Mouse (Mus musculus) gastrocnemius, adult 2 months (tissue): ENCODE results near the gene Atxn7. TPM values are rescaled to one million over a fixed set of nuclear protein-coding genes. Genes with fewer than 3 reads are reported as not detected.
"Not testable (repeated sequence)": the region's sequence is repeated elsewhere in the genome, so short reads cannot be mapped to it uniquely, and the experiment has no call there.

Experiments
- DNase-seq: peaks from one replicate; pipeline ENCODE4 v3.0.0; 2022
- H3K27ac ChIP-seq: fragments of 200-600 bp; 2 replicates; pipeline ENCODE4 v1.8.1; 2022; ENCODE audit warnings: mild to moderate bottlenecking
- H3K4me3 ChIP-seq: fragments of 200-600 bp; 2 replicates; pipeline ENCODE4 v1.8.1; 2022; ENCODE audit warnings: mild to moderate bottlenecking, moderate library complexity
- CTCF ChIP-seq: fragments of 200-600 bp; IDR thresholded peaks from 2 replicates; pipeline ENCODE4 v1.8.1; 2022; ENCODE audit warnings: antibody characterized with exemption, mild to moderate bottlenecking, moderate library complexity
- intact Hi-C: fragments of 180-260 bp; cut with DNase I; formaldehyde crosslinking; loops from one replicate; pipeline ENCODE4 v1.15.1; 2025
- long read RNA-seq, 2 experiments: library from polyadenylated mRNA; stranded (forward); transcript quantifications; one replicate each; pipeline ENCODE4 v2.0.0; 2021
- total RNA-seq, 2 experiments: library from RNA; stranded (reverse); gene quantifications; 2 replicates each; pipeline ENCODE4 v1.2.3; 2021

The Atxn7 gene
- 10 to 100 TPM; 18.1 to 20.5 TPM for total RNA-seq
- long read RNA-seq, experiment 1, full-length matches to known transcripts = 5 of 10 reads
- long read RNA-seq, experiment 1, partial matches to known transcripts = 2 of 10 reads
- long read RNA-seq, experiment 1, other reads (novel, unspliced or antisense) = 3 of 10 reads
- long read RNA-seq, experiment 2, partial matches to known transcripts = 3 of 9 reads
- long read RNA-seq, experiment 2, other reads (novel, unspliced or antisense) = 6 of 9 reads

DNA sequence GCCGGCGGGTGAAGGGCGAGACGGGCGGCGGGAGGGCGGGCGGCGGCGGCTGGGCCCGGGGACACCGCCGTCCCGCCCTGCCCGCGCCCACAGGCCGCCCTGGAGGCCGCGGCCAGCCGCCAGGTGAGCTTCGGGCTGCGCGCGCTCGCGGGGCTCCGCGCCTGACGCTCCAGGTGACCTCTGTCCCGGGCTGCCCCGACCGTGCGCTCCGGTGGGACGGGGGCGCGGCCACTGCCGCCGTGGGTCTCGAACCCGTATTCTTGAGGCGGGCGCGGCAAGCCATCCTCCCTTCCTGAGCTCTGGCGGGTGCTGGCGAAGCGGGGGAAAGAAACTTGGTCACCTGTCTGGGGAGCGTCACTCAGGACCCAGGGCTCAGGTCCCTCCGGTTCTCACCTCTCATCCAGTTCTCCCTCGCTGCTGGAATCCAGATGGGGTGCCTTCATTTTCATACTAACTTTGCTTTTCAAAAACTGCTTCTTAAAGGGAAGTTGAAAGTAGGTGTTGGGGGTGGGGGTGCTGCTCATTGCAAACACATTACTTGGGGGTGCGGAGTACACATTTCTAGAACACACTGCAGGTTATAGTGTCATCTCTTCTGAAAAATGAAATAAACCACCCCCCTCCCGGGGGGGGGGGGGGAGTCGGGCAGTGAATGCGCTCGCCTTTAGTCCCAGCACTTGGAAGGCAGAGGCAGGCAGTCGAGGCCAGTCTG lies at the start of gene Atxn7, which contains the start of gene Thoc7:
Atxn7 (plus strand) TSS at position 40 of the 712 bp plus-strand sequence.
Thoc7 (minus strand) TSS at position 452 of the 712 bp plus-strand sequence.
- Histone ChIP-seq H3K4me3 (peak within 1 kb of the TSS; percentile 97), H3K27ac (peak within 1 kb of the TSS; percentile 95)
- intact Hi-C loops = loop anchor here (5.0 kb wide), 3 partner anchors 51 to 161 kb away; partner anchors contain the start of gene Psmd6
- DNase-seq = peak; percentile 72
- no peak for TF ChIP-seq CTCF

DNA sequence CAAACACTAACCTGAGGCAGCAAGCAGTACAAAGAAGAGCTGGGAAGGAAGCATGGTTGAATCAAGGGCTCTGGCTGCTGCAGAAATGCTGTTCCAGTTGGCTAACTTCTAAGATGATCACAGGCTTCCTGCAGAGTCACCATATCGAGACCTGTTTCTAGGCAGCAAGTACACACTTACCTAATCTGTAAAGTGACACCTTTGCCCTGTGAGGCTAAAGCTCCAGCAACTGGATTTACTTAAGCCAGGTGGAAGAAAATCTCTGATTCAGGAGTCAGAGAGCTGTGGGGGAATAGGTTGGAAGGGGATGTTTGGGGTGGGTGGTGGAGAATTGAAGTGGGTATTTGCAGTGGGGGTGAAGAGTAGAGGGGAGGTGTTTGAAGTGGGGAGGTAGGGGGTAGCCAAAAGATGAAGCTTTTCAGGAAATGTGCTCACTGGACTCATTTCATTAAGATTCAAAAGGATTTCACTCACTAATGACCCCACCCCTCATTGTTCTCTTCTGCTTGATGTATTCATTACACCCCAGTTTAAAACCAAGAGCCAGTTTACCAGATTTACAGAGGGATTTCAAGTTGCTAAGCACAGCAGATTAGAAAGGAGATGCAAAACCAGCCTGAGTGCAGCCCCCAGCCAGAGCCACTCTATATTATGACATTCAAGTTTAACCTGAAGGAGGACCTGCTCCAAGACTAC lies 46.7 kb upstream of the Atxn7 start, which contains the start of gene Gm281:
Gm281 (minus strand) TSS at position 92 of the 696 bp plus-strand sequence.
- intact Hi-C loops = loop anchor here (5.0 kb wide), 1 partner anchor 557 kb away; no protein-coding TSS in a partner anchor
- Histone ChIP-seq H3K27ac (no peak within 1 kb of the TSS), H3K4me3 (no peak within 1 kb of the TSS)
- no peak for TF ChIP-seq CTCF
- no peak for DNase-seq

DNA sequence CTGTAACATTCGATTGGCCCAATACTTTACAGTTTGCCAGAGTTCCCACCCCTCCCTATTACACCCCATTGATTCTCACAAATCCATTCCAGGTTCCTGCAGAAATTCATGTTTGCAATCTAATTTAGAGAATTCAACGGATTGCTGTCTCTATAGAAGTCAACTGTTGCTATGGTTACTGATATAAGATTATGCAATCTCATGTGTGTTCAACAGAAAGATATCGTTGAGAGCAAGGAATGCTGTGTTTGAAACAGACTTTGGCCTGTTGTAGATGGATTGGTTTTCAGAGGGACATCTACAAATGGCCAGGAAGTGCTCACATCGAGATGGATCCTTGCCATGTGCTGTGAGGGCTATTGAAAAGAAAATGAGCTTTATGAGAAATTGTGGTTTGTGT lies 46.0 kb upstream of the Atxn7 start:
- DNase-seq = no peak
- Histone ChIP-seq H3K27ac (no peak overlapping the region), H3K4me3 (no peak overlapping the region)
- no peak for TF ChIP-seq CTCF
- intact Hi-C loops = loop anchor here (5.0 kb wide), 1 partner anchor 558 kb away; no protein-coding TSS in a partner anchor

DNA sequence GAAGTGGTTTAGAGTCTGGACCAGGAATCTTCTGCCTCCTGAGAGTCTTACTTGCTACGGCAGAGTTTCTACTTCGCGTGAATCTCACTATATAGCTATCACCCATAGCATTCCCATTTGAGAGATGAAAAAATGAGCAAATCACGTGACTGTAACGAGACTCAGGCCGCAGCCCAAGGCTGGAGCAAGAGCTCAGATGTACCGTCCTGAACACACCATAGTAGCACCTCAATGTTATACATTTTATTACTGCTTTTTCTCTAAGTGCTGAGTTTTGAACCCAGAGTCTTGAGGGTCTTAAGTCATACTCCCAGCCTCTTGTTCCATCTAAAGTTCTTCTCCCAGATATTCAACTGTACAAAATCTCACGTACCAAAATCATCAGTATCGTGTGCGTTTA lies 44.0 kb upstream of the Atxn7 start:
- Histone ChIP-seq H3K4me3 (no peak overlapping the region), H3K27ac (no peak overlapping the region)
- TF ChIP-seq CTCF = no peak
- intact Hi-C loops = loop anchor here (5.0 kb wide), 1 partner anchor 560 kb away; no protein-coding TSS in a partner anchor
- no peak for DNase-seq

DNA sequence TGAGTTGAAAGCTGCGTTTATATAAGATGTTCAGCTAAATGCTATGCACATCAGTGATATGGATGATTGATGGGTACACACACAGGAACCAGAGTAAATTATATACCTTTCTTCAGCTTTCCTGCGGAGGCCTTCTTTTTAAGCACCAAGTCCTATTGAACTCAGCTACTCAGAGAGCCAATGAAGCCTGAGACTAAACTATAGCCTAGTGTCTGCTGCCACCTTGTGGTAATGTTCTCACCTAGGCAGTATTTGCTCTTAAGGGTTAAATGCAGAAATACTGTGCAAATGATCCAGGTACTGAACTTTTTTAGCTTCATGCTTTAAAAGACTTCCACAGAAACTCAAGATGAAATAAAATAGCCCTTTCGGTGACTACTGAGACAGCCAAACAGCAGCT lies 43.6 kb upstream of the Atxn7 start:
- no peak overlapping the region for H3K27ac ChIP-seq
- no peak overlapping the region for H3K4me3 ChIP-seq
- DNase-seq = no peak
- intact Hi-C loops = loop anchor here (5.0 kb wide), 1 partner anchor 560 kb away; no protein-coding TSS in a partner anchor
- TF ChIP-seq CTCF = peak; percentile 80

DNA sequence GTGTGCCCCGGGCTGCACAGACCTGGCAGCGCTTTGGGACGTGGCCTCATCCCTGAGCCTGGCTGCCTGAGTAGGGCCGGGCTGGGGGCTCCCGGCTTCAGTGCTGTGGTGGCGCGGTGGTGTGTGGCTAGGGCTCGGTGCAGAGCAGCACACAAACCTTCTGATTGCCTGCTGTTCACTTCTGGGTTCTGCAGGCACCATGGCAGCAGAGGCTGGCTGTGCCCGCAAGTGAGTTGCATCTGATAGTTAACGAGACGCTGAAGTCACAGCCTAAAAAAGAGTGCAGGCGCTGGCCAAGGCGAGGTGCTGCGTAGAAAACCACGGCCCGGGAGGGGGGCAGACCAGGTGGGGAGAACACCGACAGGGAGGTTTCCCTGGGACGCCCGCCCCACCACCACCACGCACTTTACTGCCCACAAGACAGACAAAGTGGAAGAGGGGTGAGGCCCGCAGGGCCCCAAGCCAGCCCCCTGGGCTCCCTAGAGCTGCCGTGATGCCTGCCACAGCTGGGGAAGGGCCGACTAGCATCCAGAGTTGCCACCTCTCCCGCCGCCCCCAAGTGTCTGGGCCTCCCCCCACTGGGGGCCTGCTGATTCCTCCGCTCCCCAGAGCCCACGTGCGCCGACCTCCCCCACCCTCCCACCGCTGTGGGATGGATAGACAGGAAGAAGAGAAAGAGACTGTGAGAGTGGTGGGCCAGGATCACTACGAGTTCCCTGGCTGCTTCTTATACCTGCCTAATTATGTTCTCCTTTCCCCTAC lies 27.8 kb upstream of the Atxn7 start:
- DNase-seq = no peak
- intact Hi-C loops = no loop called here
- Histone ChIP-seq H3K27ac (peak overlapping the region; percentile 70), H3K4me3 (peak overlapping the region; percentile 61)
- no peak for TF ChIP-seq CTCF

DNA sequence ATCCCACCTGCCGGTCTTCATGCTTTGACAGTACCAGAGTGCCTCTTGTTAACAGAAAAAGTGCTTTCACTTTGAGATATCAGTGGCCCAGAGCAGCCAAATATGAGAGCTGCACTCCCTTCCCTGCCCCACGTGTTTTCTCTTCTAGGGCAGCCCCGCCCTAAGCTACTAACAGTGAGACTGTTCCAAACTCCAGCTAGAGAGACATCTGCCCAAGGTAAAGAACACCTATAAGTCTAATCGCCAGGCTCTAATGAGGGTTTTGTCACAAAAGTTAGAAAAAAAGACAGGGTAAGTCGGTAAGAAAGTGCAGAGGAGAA lies 27.2 kb upstream of the Atxn7 start:
- intact Hi-C loops = no loop called here
- Histone ChIP-seq H3K4me3 (peak overlapping the region; percentile 61), H3K27ac (peak overlapping the region; percentile 70)
- no peak for TF ChIP-seq CTCF
- DNase-seq = no peak

DNA sequence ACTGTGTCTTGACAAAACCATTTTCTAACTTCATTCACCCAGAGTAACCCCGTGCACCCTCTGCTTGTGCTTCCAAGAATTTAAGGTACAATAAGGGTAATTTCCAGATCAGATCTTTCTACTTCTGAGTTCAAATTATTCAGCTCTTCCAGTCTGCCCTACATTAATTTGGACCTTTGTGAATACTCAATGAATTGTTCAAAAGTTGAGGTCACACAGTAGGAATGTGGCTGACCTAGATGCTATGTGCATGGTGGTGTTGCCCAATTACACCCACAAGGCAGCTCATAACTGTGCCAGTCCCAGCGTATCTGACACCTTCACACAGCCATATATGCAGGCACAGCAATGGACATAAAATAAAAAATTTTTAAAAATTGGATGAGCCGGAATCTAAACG lies 16.6 kb upstream of the Atxn7 start:
- DNase-seq = no peak
- intact Hi-C loops = no loop called here
- Histone ChIP-seq H3K4me3 (no peak overlapping the region), H3K27ac (no peak overlapping the region)
- TF ChIP-seq CTCF = no peak

DNA sequence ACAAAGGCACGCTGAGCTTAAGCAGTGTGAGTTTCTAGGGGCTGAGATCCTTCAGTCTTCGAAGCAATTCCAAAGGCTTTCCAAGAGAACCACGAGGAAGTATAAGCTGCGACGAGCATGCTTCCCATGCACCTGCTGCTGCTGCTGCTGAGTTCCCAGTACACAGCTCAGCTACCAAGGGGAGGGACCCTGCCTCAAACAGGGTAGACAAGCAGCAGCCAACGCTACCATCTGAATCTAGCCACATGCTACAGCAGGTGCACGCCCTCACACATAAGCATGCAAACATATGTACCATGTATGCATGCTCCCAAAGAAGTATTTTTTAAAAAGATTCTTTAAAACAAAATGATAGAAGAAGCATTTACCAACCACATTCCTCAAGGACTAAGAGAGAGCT lies 12.9 kb upstream of the Atxn7 start:
- intact Hi-C loops = no loop called here
- TF ChIP-seq CTCF = no peak
- no peak for DNase-seq
- H3K4me3 ChIP-seq = no peak overlapping the region
- H3K27ac ChIP-seq = no peak overlapping the region

DNA sequence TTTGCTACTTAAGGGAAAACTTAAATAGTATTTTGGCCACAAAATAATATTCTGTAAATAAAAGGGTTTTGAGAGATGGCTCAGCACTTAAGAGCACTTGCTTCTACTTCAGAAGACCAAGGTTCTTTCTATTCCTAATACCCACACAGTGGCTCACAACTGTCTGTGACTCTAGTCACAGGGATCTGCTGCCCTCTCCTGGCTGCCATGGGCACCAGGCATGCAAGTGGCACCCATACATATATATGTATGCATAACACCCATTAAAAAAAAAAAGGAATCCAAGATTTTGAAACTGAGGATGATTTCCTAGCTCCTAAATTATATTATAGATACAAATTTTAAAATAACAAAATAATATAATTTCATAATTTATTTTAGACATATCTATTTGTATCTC lies 10.8 kb upstream of the Atxn7 start:
- H3K4me3 ChIP-seq = no peak overlapping the region
- TF ChIP-seq CTCF = peak; percentile 69
- peak; percentile 39 for DNase-seq
- intact Hi-C loops = no loop called here
- no peak overlapping the region for H3K27ac ChIP-seq

DNA sequence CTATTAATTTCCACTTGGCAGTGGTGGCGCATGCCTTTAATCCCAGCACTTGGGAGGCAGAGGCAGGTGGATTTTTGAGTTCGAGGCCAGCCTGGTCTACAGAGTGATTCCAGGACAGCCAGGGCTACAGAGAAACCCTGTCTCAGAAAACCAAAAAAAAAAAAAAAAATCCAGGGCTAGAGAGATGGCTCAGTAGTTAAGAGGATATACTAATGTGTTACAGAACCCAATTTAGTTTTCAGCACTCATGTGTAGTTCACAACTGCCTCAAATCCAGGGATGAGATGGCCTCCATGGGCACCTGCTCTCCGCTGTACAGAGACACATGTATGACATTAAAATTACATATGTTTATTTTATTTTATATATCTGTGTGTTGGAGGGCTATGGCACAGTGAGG lies 9.1 kb upstream of the Atxn7 start:
- intact Hi-C loops, H3K4me3 ChIP-seq, H3K27ac ChIP-seq: not testable (repeated sequence)

DNA sequence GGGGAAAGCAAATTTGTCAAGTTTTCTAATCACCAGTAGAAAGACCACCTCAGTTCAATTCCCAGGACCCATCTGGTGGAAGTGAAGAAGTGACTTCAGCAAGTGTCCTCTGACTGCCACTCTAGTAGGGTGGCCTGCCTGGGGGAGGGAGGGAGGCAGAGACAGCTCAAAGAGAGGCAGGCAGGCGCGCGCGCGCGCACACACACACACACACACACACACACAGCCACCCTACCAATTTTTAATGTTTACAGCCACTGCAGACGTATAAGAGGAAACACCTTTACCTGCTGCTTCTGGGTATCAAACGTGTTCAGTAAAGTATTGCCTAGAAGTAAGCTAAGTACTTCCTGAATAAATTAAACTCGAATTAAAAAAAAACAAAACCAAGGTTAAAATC lies 1.2 kb upstream of the Atxn7 start:
- H3K4me3 ChIP-seq = peak overlapping the region; percentile 97
- intact Hi-C loops = loop anchor here (5.0 kb wide), 3 partner anchors 52 to 162 kb away; partner anchors contain the start of gene Psmd6
- no peak for TF ChIP-seq CTCF
- DNase-seq = peak; percentile 28
- H3K27ac ChIP-seq = peak overlapping the region; percentile 95

More for the DNA sequence above, 9.1 kb upstream of the Atxn7 start:
- not testable (repeated sequence) for DNase-seq
